Mouse (Mus musculus): ENCODE measurements around the gene Shpk.

DNA sequence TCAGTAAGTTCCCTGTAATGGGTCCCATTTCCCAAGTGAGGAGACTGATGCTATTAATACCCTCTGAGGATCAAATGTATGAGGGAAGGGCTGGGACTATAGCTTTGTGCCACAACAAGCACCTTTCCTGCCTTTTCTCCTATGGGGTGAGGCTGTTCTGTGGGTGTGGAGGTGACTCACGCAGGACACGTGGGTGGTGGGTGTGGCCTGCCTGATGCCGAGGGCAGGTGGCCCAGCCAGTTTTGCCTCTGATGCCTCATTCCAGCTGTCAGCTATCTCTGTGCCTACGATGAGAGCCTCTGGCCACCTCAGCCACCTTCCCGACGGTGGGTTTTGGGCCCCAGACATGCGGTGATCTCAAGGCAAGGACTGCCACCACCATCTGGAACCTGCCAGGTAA, 68.0 kb downstream of the Shpk start, which contains the start of gene Trpv3:
- TF ChIP-seq CTCF (IDR thresholded peaks at IDR 0.05; ENCODE audit: extremely low read depth, insufficient read depth, insufficient read length, insufficient replicate concordance) (no peak), POLR2A (IDR thresholded peaks at IDR 0.05; ENCODE audit: low read depth, low read length) (no peak)
